ENCODE assay signal across 8 mouse cellular contexts in genomic region chr11:94988780-94989561, GRCm38 (mm10). TPM values are rescaled to one million over a fixed set of nuclear protein-coding genes. Genes with fewer than 3 reads are reported as not detected.
DNase-seq lines count a peak whose midpoint lies in the region; ATAC-seq and TF ChIP-seq lines count a peak whose summit lies in the region.

No protein-coding gene starts in this region.

- H3K9me3 ChIP-seq in kidney, embryonic 16.5 days (ENCODE audit: low read length) = no peaks in the 10 kb centered on the region
- no peaks in the 10 kb centered on the region for H3K9me3 ChIP-seq in ES-E14 (ENCODE audit: control insufficient read depth, insufficient read depth, low read depth, low read length)
- H3K9me3 ChIP-seq in embryonic facial prominence, embryonic 14.5 days (ENCODE audit: control insufficient read depth, low read length) = no peaks in the 10 kb centered on the region
- no peaks in the 10 kb centered on the region for H3K9me3 ChIP-seq in heart, postnatal 0 days (replicated peaks; ENCODE audit: control insufficient read depth, low read length)
- no peaks in the 10 kb centered on the region for H3K9me3 ChIP-seq in lung, embryonic 16.5 days (ENCODE audit: control insufficient read depth, low read length)

- H3K4me2 ChIP-seq in kidney, embryonic 16.5 days (replicated peaks; ENCODE audit: low read depth, low read length) = peak overlapping the region; percentile 90
- peak overlapping the region; percentile 96 for H3K4me2 ChIP-seq in embryonic facial prominence, embryonic 14.5 days (ENCODE audit: low read depth, low read length)
- H3K4me2 ChIP-seq in heart, postnatal 0 days (ENCODE audit: low read depth, low read length) = peak overlapping the region; percentile 90
- peak overlapping the region; percentile 96 for H3K4me2 ChIP-seq in lung, embryonic 16.5 days (ENCODE audit: low read depth, low read length)

- 12% methylated on average over 10 of the region's 10 CpGs for WGBS in kidney, embryonic 16.5 days
- 12% methylated on average over 10 of the region's 10 CpGs for WGBS in embryonic facial prominence, embryonic 14.5 days
- WGBS in heart, postnatal 0 days = 17% methylated on average over 10 of the region's 10 CpGs
- 14% methylated on average over 10 of the region's 10 CpGs for WGBS in lung, embryonic 16.5 days

- no peak for ATAC-seq in kidney, embryonic 16.5 days (ENCODE audit: low FRiP score, low TSS enrichment)
- no peak for ATAC-seq in embryonic facial prominence, embryonic 14.5 days (ENCODE audit: low read depth)
- no peak for ATAC-seq in heart, postnatal 0 days (ENCODE audit: insufficient read depth, low read depth)
- ATAC-seq in lung, embryonic 16.5 days (ENCODE audit: low read depth) = no peak

- peaks cover 48% of the 10 kb centered on the region for H3K4me1 ChIP-seq in kidney, embryonic 16.5 days (ENCODE audit: insufficient read depth, low read length)
- H3K4me1 ChIP-seq in ES-E14 (ENCODE audit: control insufficient read depth in 2 of 2, insufficient read depth in 2 of 2, low read length in 2 of 2, poor library complexity in 1 of 2) = peaks cover 3 to 39% of the 10 kb centered on the region in 2 experiments; a peak in 3 of 4 replicates
- peaks cover 36% of the 10 kb centered on the region for H3K4me1 ChIP-seq in embryonic facial prominence, embryonic 14.5 days (ENCODE audit: control insufficient read depth, insufficient read depth, low read length)
- peaks cover 34% of the 10 kb centered on the region for H3K4me1 ChIP-seq in heart, postnatal 0 days (ENCODE audit: control insufficient read depth, insufficient read depth)
- peaks cover 40% of the 10 kb centered on the region for H3K4me1 ChIP-seq in lung, embryonic 16.5 days (replicated peaks; ENCODE audit: control insufficient read depth, insufficient read depth, low read length)

- H3K27ac ChIP-seq in kidney, embryonic 16.5 days (ENCODE audit: low read length) = peak overlapping the region; percentile 95
- peak overlapping the region; percentile 82 for H3K27ac ChIP-seq in ES-E14 (ENCODE audit: insufficient read depth, low read depth, low read length, poor library complexity, severe bottlenecking)
- peak overlapping the region; percentile 94 for H3K27ac ChIP-seq in embryonic facial prominence, embryonic 14.5 days (replicated peaks; ENCODE audit: low read depth, low read length)
- H3K27ac ChIP-seq in heart, postnatal 0 days (ENCODE audit: low read depth) = peak overlapping the region; percentile 91
- H3K27ac ChIP-seq in lung, embryonic 16.5 days (ENCODE audit: low read length) = peak overlapping the region; percentile 95

- TF ChIP-seq CTCF in heart, postnatal 0 days (IDR thresholded peaks at IDR 0.05; ENCODE audit: low read depth) = no peak

- in situ Hi-C loops in ES-E14 (cut with MboI; ENCODE audit: low sequenced_read_pairs in 2 of 2, unreplicated experiment in 2 of 2) = no loop called here

- no peaks in the 10 kb centered on the region for H3K27me3 ChIP-seq in kidney, embryonic 16.5 days (ENCODE audit: insufficient read depth, low read length)
- no peaks in the 10 kb centered on the region for H3K27me3 ChIP-seq in embryonic facial prominence, embryonic 14.5 days (replicated peaks; ENCODE audit: control insufficient read depth, insufficient read depth, low read length)
- H3K27me3 ChIP-seq in heart, postnatal 0 days (ENCODE audit: control insufficient read depth, insufficient read depth, low read length) = no peaks in the 10 kb centered on the region
- H3K27me3 ChIP-seq in lung, embryonic 16.5 days (ENCODE audit: control insufficient read depth, insufficient read depth, low read depth, low read length) = no peaks in the 10 kb centered on the region

- no peak for TF ChIP-seq EP300 in heart, postnatal 0 days (IDR thresholded peaks at IDR 0.05; ENCODE audit: low read depth)

- H3K36me3 ChIP-seq in kidney, embryonic 16.5 days (ENCODE audit: insufficient read depth, low read length) = no peaks in the 10 kb centered on the region
- H3K36me3 ChIP-seq in ES-E14 (ENCODE audit: control insufficient read depth, insufficient read depth, low read length, poor library complexity, severe bottlenecking) = no peaks in the 10 kb centered on the region; the same call in 1 of the 2 replicates
- no peaks in the 10 kb centered on the region for H3K36me3 ChIP-seq in embryonic facial prominence, embryonic 14.5 days (ENCODE audit: control insufficient read depth, insufficient read depth, low read length)
- no peaks in the 10 kb centered on the region for H3K36me3 ChIP-seq in heart, postnatal 0 days (replicated peaks; ENCODE audit: control insufficient read depth, insufficient read depth, low read length)
- no peaks in the 10 kb centered on the region for H3K36me3 ChIP-seq in lung, embryonic 16.5 days (ENCODE audit: control insufficient read depth, insufficient read depth, low read length)

- no peak for DNase-seq in kidney, postnatal 36 days
- DNase-seq in ES-E14 (ENCODE audit: low read depth, low spot score) = no peak
- no peak for DNase-seq in embryonic facial prominence, embryonic 14.5 days (ENCODE audit: low spot score)
- no peak for DNase-seq in heart, postnatal 0 days (ENCODE audit: low spot score)
- DNase-seq in B cell, adult 2 months = no peak
- DNase-seq in T-cell, adult 2 months (ENCODE audit: low spot score) = no peak

- H3K4me3 ChIP-seq in kidney, embryonic 16.5 days (ENCODE audit: low read length) = peak overlapping the region; percentile 95
- peak overlapping the region; percentile 75 to 88 for H3K4me3 ChIP-seq in ES-E14 (ENCODE audit: insufficient read depth in 1 of 2, low read depth in 1 of 2, low read length in 2 of 2, poor library complexity in 1 of 2, severe bottlenecking in 1 of 2)
- H3K4me3 ChIP-seq in embryonic facial prominence, embryonic 14.5 days (ENCODE audit: low read depth, low read length) = peak overlapping the region; percentile 91
- peak overlapping the region; percentile 89 for H3K4me3 ChIP-seq in heart, postnatal 0 days (ENCODE audit: low read depth, low read length)
- peak overlapping the region; percentile 89 for H3K4me3 ChIP-seq in lung, embryonic 16.5 days (ENCODE audit: low read length)

- H3K9ac ChIP-seq in kidney, embryonic 16.5 days (replicated peaks; ENCODE audit: low read length) = peak overlapping the region; percentile 93
- H3K9ac ChIP-seq in ES-E14 (ENCODE audit: insufficient read depth, low read depth, low read length, poor library complexity, severe bottlenecking) = peak overlapping the region; percentile 84
- H3K9ac ChIP-seq in embryonic facial prominence, embryonic 14.5 days (ENCODE audit: low read depth, low read length) = peak overlapping the region; percentile 68
- peak overlapping the region; percentile 52 for H3K9ac ChIP-seq in heart, postnatal 0 days (replicated peaks; ENCODE audit: low read depth, low read length)
- peak overlapping the region; percentile 70 for H3K9ac ChIP-seq in lung, embryonic 16.5 days (ENCODE audit: low read length)

TF ChIP-seq in ES-E14, 5 proteins besides CTCF, POLR2A, EP300 and RAD21 (continues in another document):
- TF ChIP-seq HCFC1 (IDR thresholded peaks at IDR 0.05; ENCODE audit: borderline replicate concordance, insufficient read depth, low read length) (no peak), ZNF384 (IDR thresholded peaks at IDR 0.05; ENCODE audit: low read depth, low read length) (no peak), CHD2 (IDR thresholded peaks at IDR 0.05; ENCODE audit: low read depth, low read length) (no peak)

RNA-seq across cellular contexts. Expression of gene Ppp1r9b, which starts 1.9 kb away (rescaled TPM):
- polyA plus RNA-seq in kidney, embryonic 16.5 days (2015; fragmentation: Nextera tagmentation; extraction: Ambion mirVana) = 9.9 and 10.7 TPM in 2 replicates
- 29.5 and 32.6 TPM in 2 replicates for total RNA-seq in ES-E14 (2012; rRNA removed)
- 16.0 and 16.1 TPM in 2 replicates for polyA plus RNA-seq in embryonic facial prominence, embryonic 14.5 days (2014; fragmentation: Nextera tagmentation; extraction: Ambion mirVana)
- total RNA-seq in heart, postnatal 0 days (2014; rRNA removed; ENCODE audit: low replicate concordance) = 27.6 and 38.6 TPM in 2 replicates
- polyA plus RNA-seq in heart, postnatal 0 days (2015; fragmentation: Nextera tagmentation; extraction: Ambion mirVana) = 4.5 and 4.7 TPM in 2 replicates
- polyA plus RNA-seq in lung, embryonic 16.5 days (2015; fragmentation: Nextera tagmentation; extraction: Ambion mirVana) = 8.2 and 8.3 TPM in 2 replicates

RNA-seq across cellular contexts. Expression of gene Sgca, which starts 12.8 kb away (rescaled TPM):
- 0.19 and 0.71 TPM in 2 replicates for polyA plus RNA-seq in kidney, embryonic 16.5 days (2015; fragmentation: Nextera tagmentation; extraction: Ambion mirVana)
- total RNA-seq in ES-E14 (2012; rRNA removed) = 0.74 TPM in 1 of 2 replicates, not detected in the other
- polyA plus RNA-seq in embryonic facial prominence, embryonic 14.5 days (2014; fragmentation: Nextera tagmentation; extraction: Ambion mirVana) = 18.6 and 19.5 TPM in 2 replicates
- total RNA-seq in heart, postnatal 0 days (2014; rRNA removed; ENCODE audit: low replicate concordance) = 47.5 and 313 TPM in 2 replicates
- polyA plus RNA-seq in heart, postnatal 0 days (2015; fragmentation: Nextera tagmentation; extraction: Ambion mirVana) = 62.2 and 62.4 TPM in 2 replicates
- 1.3 and 1.4 TPM in 2 replicates for polyA plus RNA-seq in lung, embryonic 16.5 days (2015; fragmentation: Nextera tagmentation; extraction: Ambion mirVana)

RNA-seq across cellular contexts. Expression of gene Samd14, which starts 20.7 kb away (rescaled TPM):
- 19.2 and 21.2 TPM in 2 replicates for polyA plus RNA-seq in kidney, embryonic 16.5 days (2015; fragmentation: Nextera tagmentation; extraction: Ambion mirVana)
- total RNA-seq in ES-E14 (2012; rRNA removed) = 0.53 and 0.89 TPM in 2 replicates
- 21.9 and 29.0 TPM in 2 replicates for polyA plus RNA-seq in embryonic facial prominence, embryonic 14.5 days (2014; fragmentation: Nextera tagmentation; extraction: Ambion mirVana)
- 6.2 and 9.5 TPM in 2 replicates for total RNA-seq in heart, postnatal 0 days (2014; rRNA removed; ENCODE audit: low replicate concordance)
- 4.6 and 4.8 TPM in 2 replicates for polyA plus RNA-seq in heart, postnatal 0 days (2015; fragmentation: Nextera tagmentation; extraction: Ambion mirVana)
- polyA plus RNA-seq in lung, embryonic 16.5 days (2015; fragmentation: Nextera tagmentation; extraction: Ambion mirVana) = 13.4 and 14.0 TPM in 2 replicates

RNA-seq across cellular contexts. Expression of gene Hils1, which starts 21.6 kb away (rescaled TPM):
- not detected in 2 replicates for polyA plus RNA-seq in kidney, embryonic 16.5 days (2015; fragmentation: Nextera tagmentation; extraction: Ambion mirVana)
- not detected in 2 replicates for total RNA-seq in ES-E14 (2012; rRNA removed)
- polyA plus RNA-seq in embryonic facial prominence, embryonic 14.5 days (2014; fragmentation: Nextera tagmentation; extraction: Ambion mirVana) = 0.25 and 0.61 TPM in 2 replicates
- not detected in 2 replicates for total RNA-seq in heart, postnatal 0 days (2014; rRNA removed; ENCODE audit: low replicate concordance)
- polyA plus RNA-seq in heart, postnatal 0 days (2015; fragmentation: Nextera tagmentation; extraction: Ambion mirVana) = 0.27 TPM in 1 of 2 replicates, not detected in the other
- polyA plus RNA-seq in lung, embryonic 16.5 days (2015; fragmentation: Nextera tagmentation; extraction: Ambion mirVana) = not detected in 2 replicates

RNA-seq across cellular contexts. Expression of gene Pdk2, which starts 52.2 kb away (rescaled TPM):
- polyA plus RNA-seq in kidney, embryonic 16.5 days (2015; fragmentation: Nextera tagmentation; extraction: Ambion mirVana) = 72.3 and 85.2 TPM in 2 replicates
- total RNA-seq in ES-E14 (2012; rRNA removed) = 1.3 and 1.7 TPM in 2 replicates
- polyA plus RNA-seq in embryonic facial prominence, embryonic 14.5 days (2014; fragmentation: Nextera tagmentation; extraction: Ambion mirVana) = 37.8 and 41.6 TPM in 2 replicates
- 121 and 168 TPM in 2 replicates for total RNA-seq in heart, postnatal 0 days (2014; rRNA removed; ENCODE audit: low replicate concordance)
- polyA plus RNA-seq in heart, postnatal 0 days (2015; fragmentation: Nextera tagmentation; extraction: Ambion mirVana) = 179 and 186 TPM in 2 replicates
- polyA plus RNA-seq in lung, embryonic 16.5 days (2015; fragmentation: Nextera tagmentation; extraction: Ambion mirVana) = 37.3 and 43.3 TPM in 2 replicates
